Mouse (Mus musculus) stomach, postnatal 0 days (tissue): ENCODE results near the gene Gm12569. TPM values are rescaled to one million over a fixed set of nuclear protein-coding genes. Genes with fewer than 3 reads are reported as not detected.

Source experiments
- ATAC-seq: fragments of 200-750 bp; cut with Nextera tagmentation; 2 replicates; pipeline ENCODE4 v1.8.0; 2017; ENCODE audit not compliant: low FRiP score, low TSS enrichment
- DNase-seq: peaks from one replicate; pipeline ENCODE4 v3.0.0-alpha.2; 2016; ENCODE audit warnings: low spot score
- H3K27ac ChIP-seq: fragments of 300-500 bp; sonication (generic); replicated peaks from 2 replicates; pipeline ENCODE4 v1.5.1; 2014; ENCODE audit warnings: mild to moderate bottlenecking, control low read depth
- H3K27me3 ChIP-seq: fragments of 300-500 bp; sonication (generic); 2 replicates; pipeline ENCODE4 v1.6.1; 2014; ENCODE audit warnings: low read length; ENCODE audit not compliant: control insufficient read depth, insufficient read depth
- H3K36me3 ChIP-seq: fragments of 300-500 bp; sonication (generic); 2 replicates; pipeline ENCODE4 v1.6.1; 2014; ENCODE audit warnings: low read length, mixed read lengths; ENCODE audit not compliant: control insufficient read depth, insufficient read depth
- H3K4me1 ChIP-seq: fragments of 300-500 bp; sonication (generic); replicated peaks from 2 replicates; pipeline ENCODE4 v1.6.1; 2014; ENCODE audit warnings: antibody characterized with exemption; ENCODE audit not compliant: control insufficient read depth, insufficient read depth
- H3K4me2 ChIP-seq: fragments of 300-500 bp; sonication (generic); replicated peaks from 2 replicates; pipeline ENCODE4 v1.6.1; 2014; ENCODE audit warnings: low read depth, mild to moderate bottlenecking, control low read depth, moderate library complexity
- H3K4me3 ChIP-seq: fragments of 300-500 bp; sonication (generic); 2 replicates; pipeline ENCODE4 v1.5.1; 2014; ENCODE audit warnings: low read depth, low read length, control low read depth
- H3K9ac ChIP-seq: fragments of 300-500 bp; sonication (generic); 2 replicates; pipeline ENCODE4 v1.6.1; 2014; ENCODE audit warnings: mild to moderate bottlenecking, low read length, control low read depth, mixed read lengths
- H3K9me3 ChIP-seq: fragments of 300-500 bp; sonication (generic); 2 replicates; pipeline ENCODE4 v1.6.1; 2016; ENCODE audit warnings: low read length; ENCODE audit not compliant: control insufficient read depth
- CTCF ChIP-seq: IDR thresholded peaks from 2 replicates; pipeline ENCODE4 v1.5.1; 2016; ENCODE audit warnings: antibody characterized with exemption, low read depth, mild to moderate bottlenecking, moderate library complexity
- EP300 ChIP-seq: optimal IDR thresholded peaks from 2 replicates; pipeline ENCODE3; 2016; ENCODE audit warnings: antibody characterized with exemption
- WGBS: fragments of 180-500 bp; shearing (Covaris S2); extraction: QIAGEN DNeasy Blood & Tissue Kit; methylation state at CpG from one replicate; pipeline ENCODE4 v1.1.7; 2014; 5-methylcytosine and 5-hydroxymethylcytosine counted together
- polyA plus RNA-seq: library from polyadenylated mRNA; unstranded; fragments of >200 nt; fragmentation: Nextera tagmentation; extraction: Ambion mirVana; gene quantifications from 2 replicates; pipeline ENCODE4 v1.2.1, GENCODE M21; 2015

Gene Gm12569
- polyA plus RNA-seq, 1 experiment from 2014 or later = not detected

GRCm38 (mm10) chr11:51263286-51263831 is 43.1 kb downstream of the Gm12569 start:
- no peak for TF ChIP-seq CTCF
- no peak for TF ChIP-seq EP300
- Histone ChIP-seq H3K36me3 (no peaks in the 10 kb centered on the region; the same call in 1 of the 2 replicates), H3K27me3 (no peaks in the 10 kb centered on the region), H3K4me3 (peak overlapping the region; percentile 93), H3K9me3 (no peaks in the 10 kb centered on the region), H3K27ac (peak overlapping the region; percentile 98), H3K4me1 (peaks cover 5% of the 10 kb centered on the region), H3K9ac (peak overlapping the region; percentile 98), H3K4me2 (peak overlapping the region; percentile 60)
- peak; percentile 46 for ATAC-seq
- WGBS = under 1% methylated on average over 46 of the region's 50 CpGs
- DNase-seq = peak; percentile 70

DNA sequence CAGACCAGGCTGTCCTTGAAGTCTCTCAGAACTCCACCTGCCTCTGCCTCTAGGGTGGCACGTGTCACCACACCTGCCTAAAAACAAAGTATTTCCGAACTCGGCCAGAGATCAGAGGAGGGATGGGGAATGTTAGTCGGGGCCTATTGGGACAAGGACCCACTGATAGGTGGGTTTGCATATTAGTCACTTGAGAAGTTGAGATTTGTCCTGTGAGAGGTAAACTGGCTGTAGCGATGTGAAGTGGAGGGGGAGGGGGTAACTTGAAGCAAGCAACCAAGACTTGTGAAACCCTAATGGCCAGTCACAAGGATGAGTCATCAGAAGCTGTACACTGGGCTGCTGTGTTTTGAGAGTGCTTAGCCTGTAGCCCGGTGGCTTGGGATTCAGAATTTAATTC is 44.1 kb downstream of the Gm12569 start:
- peak overlapping the region; percentile 93 for H3K4me3 ChIP-seq
- H3K4me1 ChIP-seq = peaks cover 5% of the 10 kb centered on the region
- no peaks in the 10 kb centered on the region for H3K27me3 ChIP-seq
- ATAC-seq (peak; percentile 65; the same call in 1 of the 2 replicates), DNase-seq (peak; percentile 54)
- no peaks in the 10 kb centered on the region for H3K9me3 ChIP-seq
- no peaks in the 10 kb centered on the region; the same call in 1 of the 2 replicates for H3K36me3 ChIP-seq
- TF ChIP-seq CTCF = no peak
- TF ChIP-seq EP300 = no peak
- H3K9ac ChIP-seq = peak overlapping the region; percentile 35; the same call in 1 of the 2 replicates
- H3K4me2 ChIP-seq = peak overlapping the region; percentile 60
- H3K27ac ChIP-seq = peak overlapping the region; percentile 58
- WGBS = 5% methylated on average over 6 of the region's 6 CpGs

DNA sequence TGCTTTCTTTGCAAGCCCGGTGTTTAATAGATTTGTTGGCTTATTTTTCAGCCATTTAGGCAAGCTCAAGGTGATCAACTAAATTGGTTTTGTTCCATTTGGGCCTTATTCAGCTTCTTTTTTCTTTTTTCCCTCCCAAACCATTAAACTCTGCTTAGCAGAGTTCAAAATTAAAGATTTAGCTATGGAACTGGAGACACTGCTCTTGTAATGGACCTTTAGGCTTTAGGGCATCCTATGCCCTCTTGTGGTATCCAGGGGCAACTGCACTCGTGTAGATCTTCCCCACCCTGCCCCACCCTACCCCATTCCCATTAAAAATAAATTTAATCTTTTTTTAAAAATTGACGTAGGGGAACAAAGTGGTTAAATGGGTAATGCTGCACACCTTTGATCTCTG is 45.1 kb downstream of the Gm12569 start:
- Histone ChIP-seq H3K4me1 (peaks cover 5% of the 10 kb centered on the region), H3K9me3 (no peaks in the 10 kb centered on the region), H3K9ac (no peak overlapping the region), H3K4me3 (no peak overlapping the region), H3K27ac (no peak overlapping the region), H3K4me2 (peak overlapping the region; percentile 60; the same call in 1 of the 2 replicates), H3K36me3 (peaks cover 2% of the 10 kb centered on the region; the same call in 1 of the 2 replicates), H3K27me3 (no peaks in the 10 kb centered on the region)
- TF ChIP-seq CTCF = peak; percentile 72
- TF ChIP-seq EP300 = no peak
- DNase-seq (no peak), ATAC-seq (no peak)
- 35% methylated on average over 3 of the region's 3 CpGs for WGBS

GRCm38 (mm10) chr11:51274418-51274817 is 54.1 kb downstream of the Gm12569 start:
- peaks cover 21% of the 10 kb centered on the region for H3K36me3 ChIP-seq
- no peak for TF ChIP-seq CTCF
- no peak for TF ChIP-seq EP300
- WGBS = 79% methylated on average over 1 of the region's 1 CpGs

More at GRCm38 (mm10) chr11:51274418-51274817, 54.1 kb downstream of the Gm12569 start:
- H3K4me2 ChIP-seq = no peak overlapping the region
- H3K27ac ChIP-seq = no peak overlapping the region
- H3K27me3 ChIP-seq = no peaks in the 10 kb centered on the region
- no peaks in the 10 kb centered on the region for H3K4me1 ChIP-seq
- DNase-seq = no peak
- H3K9ac ChIP-seq = no peak overlapping the region
- no peak overlapping the region for H3K4me3 ChIP-seq
- ATAC-seq = no peak
- H3K9me3 ChIP-seq = no peaks in the 10 kb centered on the region

Other genes starting within 250 kb of the Gm12569 start
- gene Olfr1377, start 238.5 kb upstream of the Gm12569 start, polyA plus RNA-seq = not detected in 2 replicates
- not detected in 2 replicates for gene Olfr51, start 216.9 kb upstream of the Gm12569 start, polyA plus RNA-seq
- gene Olfr54, start 206.2 kb upstream of the Gm12569 start, polyA plus RNA-seq = 0.04 TPM in 1 of 2 replicates, not detected in the other
- gene Olfr1375, start 172.4 kb upstream of the Gm12569 start, polyA plus RNA-seq = not detected in 2 replicates
- gene Zfp354a, start 161.2 kb upstream of the Gm12569 start, polyA plus RNA-seq = 2.6 and 2.8 TPM in 2 replicates
- 47.7 and 48.7 TPM in 2 replicates for gene Clk4, start 41.3 kb downstream of the Gm12569 start, polyA plus RNA-seq
- 0.17 and 0.25 TPM in 2 replicates for gene BC049762, start 42.6 kb downstream of the Gm12569 start, polyA plus RNA-seq
- gene Col23a1, start 69.4 kb downstream of the Gm12569 start, polyA plus RNA-seq = 2.5 and 3.8 TPM in 2 replicates